Mouse (Mus musculus): ENCODE results near the gene Col25a1.
A peak's percentile ranks its signal among the peaks of the same experiment; 100 is the strongest.

Gene Col25a1

DNA sequence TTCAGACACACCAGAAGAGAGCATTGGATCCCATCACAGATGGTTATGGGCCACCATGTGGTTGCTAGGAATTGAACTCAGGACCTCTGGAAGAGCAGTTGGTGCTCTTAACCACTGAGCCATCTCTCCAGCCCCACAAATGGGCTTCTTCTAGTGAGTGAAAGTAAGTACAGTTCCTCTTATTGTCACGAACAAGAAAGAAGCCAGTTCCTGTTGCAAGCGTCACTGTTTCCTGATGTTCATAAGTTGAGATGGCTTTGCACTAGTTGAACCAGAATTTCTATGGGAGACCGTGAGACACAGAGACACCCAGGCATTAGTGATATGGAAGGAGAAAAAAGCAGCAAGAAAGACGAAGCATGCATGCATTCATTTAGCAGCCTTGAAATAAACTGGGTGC is 110.6 kb downstream of the Col25a1 start:
- DNase-seq (ENCODE audit: inconsistent age in 2 of 2, low spot score in 1 of 2) = no peak

DNA sequence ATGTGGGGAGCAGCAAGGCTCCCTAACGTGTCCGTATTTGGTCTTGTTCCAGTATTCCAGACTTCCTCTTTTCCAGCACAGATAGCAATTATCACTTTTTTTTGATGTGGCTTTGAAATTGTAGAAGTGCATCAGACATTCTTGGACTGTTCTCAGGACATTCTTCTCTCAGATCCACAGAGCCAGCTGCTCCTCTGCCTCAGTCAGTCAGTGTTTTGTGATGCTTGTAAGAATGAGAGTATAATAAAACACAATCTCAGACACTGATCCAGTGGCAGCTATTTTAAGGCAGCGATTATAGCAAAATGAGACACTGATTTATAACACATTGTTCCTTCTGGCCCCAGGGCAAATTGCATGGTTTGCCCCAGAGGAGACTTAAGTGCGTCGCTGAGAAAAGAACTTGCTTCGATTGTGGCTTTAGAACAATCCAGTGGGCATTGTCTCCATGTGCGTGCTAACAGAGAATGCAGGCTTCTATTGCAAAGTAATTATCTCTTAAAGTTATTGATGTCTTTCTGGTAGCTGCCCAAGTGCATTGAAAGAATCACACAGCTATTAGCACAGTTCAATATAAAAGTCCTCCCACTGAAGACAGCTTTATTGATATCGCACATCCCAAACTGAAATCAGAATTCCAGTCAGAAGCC is 111.5 kb downstream of the Col25a1 start:
- no peak for DNase-seq (ENCODE audit: inconsistent age in 2 of 2, low spot score in 1 of 2)

DNA sequence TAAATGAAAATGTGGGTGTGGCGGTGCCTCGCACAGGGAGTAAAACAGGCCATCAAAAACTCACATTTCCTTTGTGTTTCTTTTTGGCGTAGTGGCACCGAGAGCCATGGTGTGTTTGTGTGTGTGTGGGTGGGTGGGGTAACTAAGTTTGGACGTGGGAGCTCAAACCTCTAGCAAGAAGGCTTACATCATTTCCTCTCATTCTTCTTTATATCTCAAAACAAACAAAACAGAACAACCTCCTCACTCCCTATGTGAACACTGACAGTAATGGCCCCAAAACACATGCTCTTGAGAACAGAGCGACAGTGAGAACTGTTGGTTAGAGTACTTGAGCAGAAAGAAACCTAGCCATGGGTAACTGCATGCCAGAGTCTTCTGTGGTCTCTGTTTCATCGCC is 121.1 kb downstream of the Col25a1 start:
- DNase-seq (ENCODE audit: inconsistent age in 2 of 2, low spot score in 1 of 2) = no peak

- peak in 1 of 2 experiments; percentile 28 for DNase-seq (ENCODE audit: inconsistent age in 2 of 2, low spot score in 1 of 2)
Observed at GRCm38 (mm10) chr3:130256059-130256458, 124.8 kb downstream of the Col25a1 start.

DNA sequence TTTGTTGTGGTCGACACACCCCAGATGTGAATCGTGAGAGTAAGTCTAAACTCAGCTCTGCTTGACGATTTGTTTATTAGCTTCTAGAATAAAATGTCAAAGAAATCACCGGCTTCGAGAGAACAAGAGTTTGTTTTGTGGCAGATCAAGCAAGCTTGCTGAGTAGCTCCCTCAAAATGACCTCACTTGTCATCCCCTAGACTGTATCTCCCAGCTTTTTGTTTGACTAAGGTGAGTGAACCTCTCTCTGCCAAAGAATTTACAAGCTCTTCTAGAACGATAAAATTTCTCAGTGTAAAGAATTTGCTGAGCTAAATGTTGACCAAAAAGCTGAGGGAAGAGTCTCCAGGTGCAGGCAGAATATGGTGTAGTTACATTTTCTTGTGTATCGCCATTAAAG is 125.3 kb downstream of the Col25a1 start:
- no peak for DNase-seq (ENCODE audit: inconsistent age in 2 of 2, low spot score in 1 of 2)

GRCm38 (mm10) chr3:130259670-130260069 is 128.4 kb downstream of the Col25a1 start:
- no peak for DNase-seq (ENCODE audit: inconsistent age in 2 of 2, low spot score in 1 of 2)

- no peak for DNase-seq (ENCODE audit: inconsistent age in 2 of 2, low spot score in 1 of 2)
Observed at GRCm38 (mm10) chr3:130260316-130260715, 129.0 kb downstream of the Col25a1 start.

GRCm38 (mm10) chr3:130265104-130265503 is 133.8 kb downstream of the Col25a1 start:
- DNase-seq (ENCODE audit: inconsistent age in 2 of 2, low spot score in 1 of 2) = no peak

DNA sequence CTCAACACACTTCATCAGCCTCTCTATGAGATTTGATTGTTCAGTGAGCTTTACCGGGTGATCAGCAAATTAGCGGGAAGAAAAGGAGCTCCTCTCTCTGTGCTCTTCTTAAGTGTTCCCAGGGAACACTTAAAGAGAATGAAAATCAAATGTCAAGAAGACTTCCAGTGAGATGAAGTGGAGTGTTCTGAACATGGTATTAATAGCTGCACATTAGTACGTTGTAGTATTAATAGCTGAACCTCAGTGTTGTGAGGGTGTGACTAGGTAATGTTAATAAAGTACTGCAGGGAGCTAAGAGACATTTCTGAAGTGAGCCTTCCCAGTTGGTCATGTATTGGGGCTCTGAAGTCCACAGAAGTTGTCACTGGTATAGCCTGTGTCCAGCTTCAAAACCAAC is 139.2 kb downstream of the Col25a1 start:
- no peak for DNase-seq (ENCODE audit: inconsistent age in 2 of 2, low spot score in 1 of 2)

DNA sequence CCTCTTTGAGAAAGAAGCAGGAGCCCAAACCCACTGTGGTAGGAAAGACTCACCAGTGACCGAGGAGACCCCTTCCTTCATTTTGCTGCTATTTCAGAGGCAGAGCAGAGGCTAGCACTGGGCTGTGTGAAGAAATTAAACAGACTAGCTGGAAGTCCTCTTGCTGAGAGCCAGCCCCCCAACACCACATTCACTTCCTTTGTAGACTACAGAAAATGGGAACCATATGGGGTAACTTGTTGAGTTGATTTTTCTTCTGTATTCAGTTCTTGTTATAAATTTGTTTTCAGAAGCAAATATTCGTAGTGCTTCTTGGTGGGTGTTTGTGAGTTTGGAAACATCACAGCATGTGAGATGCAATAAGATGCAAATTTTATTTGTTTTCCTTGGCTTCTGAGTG is 142.6 kb downstream of the Col25a1 start:
- no peak for DNase-seq (ENCODE audit: inconsistent age in 2 of 2, low spot score in 1 of 2)

- DNase-seq (ENCODE audit: inconsistent age in 2 of 2, low spot score in 1 of 2) = no peak
Observed at GRCm38 (mm10) chr3:130278298-130279050, 147.2 kb downstream of the Col25a1 start.

DNA sequence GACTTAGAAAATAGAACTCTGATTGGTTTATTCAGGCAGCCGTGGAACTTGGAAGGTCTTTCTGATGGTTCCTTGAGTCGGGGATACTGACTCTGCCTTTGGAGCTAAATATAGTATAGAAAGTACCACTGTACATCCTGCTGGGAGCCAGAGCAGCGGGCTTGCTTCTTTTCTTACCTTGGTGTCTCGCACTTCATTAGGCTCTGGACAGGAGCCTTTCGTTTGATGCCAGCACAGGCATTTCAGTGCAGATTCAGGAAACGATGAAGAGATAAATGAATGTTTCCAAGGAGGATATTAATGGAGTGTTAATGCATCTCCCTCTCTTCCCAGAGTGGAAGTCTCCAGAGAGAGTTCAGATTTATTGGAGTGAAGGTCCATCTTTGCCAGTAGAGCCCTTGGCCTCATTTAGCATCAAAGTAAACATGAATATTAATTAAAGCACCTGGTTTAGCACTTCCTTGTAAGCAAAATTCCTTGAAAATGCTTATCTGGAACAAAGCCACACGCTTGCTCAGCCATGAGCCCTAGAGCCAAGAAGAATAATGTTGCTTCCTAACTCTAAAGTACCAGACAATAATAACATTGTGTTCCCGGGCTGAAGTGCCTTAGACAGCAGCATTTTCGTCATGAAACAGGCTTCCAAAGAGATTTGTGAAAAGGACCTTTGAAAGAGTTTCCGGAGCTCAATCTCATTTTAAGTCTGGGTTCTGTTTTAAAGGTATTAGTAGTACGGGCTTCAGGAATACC is 151.9 kb downstream of the Col25a1 start:
- DNase-seq (ENCODE audit: inconsistent age in 2 of 2, low spot score in 1 of 2) = peak in 1 of 2 experiments; percentile 47

DNA sequence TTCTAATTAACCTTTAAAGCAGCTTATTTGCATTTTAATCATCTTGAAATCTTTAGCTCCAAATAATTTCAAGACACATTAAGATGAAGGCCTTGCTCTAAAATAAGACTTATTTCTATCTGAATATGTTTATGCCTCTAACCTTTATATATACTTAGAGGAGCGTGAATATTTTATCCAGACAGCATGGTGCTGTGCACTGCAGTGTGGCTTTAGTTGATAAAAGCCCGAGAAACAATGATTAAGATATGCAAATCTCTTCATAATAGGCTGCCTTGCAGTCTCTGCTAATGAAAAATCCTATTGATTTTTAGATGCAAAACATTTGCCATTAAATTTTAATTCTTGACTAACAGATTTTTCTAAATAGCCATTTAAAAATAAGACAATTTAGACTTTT is 156.8 kb downstream of the Col25a1 start:
- DNase-seq (ENCODE audit: inconsistent age in 2 of 2, low spot score in 1 of 2) = no peak

DNA sequence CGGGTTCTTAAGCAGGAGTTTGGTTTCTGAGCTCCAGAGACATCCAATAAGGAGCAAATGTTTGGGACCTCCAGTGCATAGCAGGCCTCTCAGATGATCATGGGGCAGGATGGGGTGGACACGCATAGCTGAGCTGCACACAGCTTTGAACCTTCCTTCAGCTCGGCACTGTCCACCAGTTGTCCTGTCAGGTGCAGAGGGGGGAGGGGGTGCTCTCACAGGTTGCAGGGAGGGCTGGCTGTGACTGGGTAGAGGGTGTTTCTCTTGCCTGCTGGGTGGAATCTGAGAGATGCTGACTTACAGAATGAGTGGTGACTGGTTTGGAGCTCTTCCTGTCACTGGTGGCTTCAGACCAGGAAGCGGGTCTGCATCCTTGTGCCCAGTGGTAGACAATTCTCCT is 157.5 kb downstream of the Col25a1 start:
- no peak for DNase-seq (ENCODE audit: inconsistent age in 2 of 2, low spot score in 1 of 2)

GRCm38 (mm10) chr3:130289220-130289619 is 157.9 kb downstream of the Col25a1 start:
- no peak for DNase-seq (ENCODE audit: inconsistent age in 2 of 2, low spot score in 1 of 2)

- DNase-seq (ENCODE audit: inconsistent age in 2 of 2, low spot score in 1 of 2) = peak in 1 of 2 experiments; percentile 53
Observed at GRCm38 (mm10) chr3:130290175-130290574, 158.9 kb downstream of the Col25a1 start.

GRCm38 (mm10) chr3:130290672-130291071 is 159.4 kb downstream of the Col25a1 start:
- peak in 1 of 2 experiments; percentile 42 for DNase-seq (ENCODE audit: inconsistent age in 2 of 2, low spot score in 1 of 2)

DNA sequence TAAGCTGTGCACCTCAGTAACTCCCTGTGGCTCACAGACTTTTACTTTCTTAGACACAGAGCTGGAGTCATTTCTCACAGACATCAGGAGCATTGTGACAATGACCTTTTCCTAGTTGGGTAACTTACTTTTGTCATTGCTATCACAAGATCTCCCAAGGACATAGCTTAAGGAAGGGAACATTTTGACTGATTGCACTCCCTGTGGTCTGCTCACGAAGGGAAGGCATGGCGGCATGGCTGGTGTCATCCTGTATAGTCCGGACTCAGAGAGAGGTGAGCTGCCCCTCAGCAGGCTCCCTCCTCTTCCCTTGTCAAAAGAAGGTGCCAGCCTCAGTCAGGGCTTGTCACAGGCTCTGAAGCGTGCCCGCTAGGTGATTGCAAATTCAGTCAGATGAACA is 160.6 kb downstream of the Col25a1 start:
- peak; percentile 59 to 88 for DNase-seq (ENCODE audit: inconsistent age in 2 of 2, low spot score in 1 of 2)

DNA sequence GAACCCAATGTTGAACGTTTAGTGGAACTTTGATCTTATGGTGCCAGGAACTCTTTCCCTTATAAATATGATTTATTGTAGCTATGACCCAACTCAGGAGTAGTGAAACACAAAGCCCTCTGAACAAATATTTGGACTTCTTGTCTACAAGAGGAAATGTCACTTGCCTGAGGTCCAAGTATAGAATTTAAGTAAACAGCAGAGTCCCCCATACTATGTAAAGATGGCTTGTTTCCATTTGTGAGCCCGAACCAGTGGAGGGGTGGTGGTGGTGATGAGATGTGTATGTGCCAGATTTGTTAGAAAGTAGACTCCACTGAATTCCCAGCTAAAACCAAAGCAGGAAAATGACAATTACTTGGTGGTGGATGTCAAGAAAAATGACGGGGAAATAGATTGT is 169.2 kb downstream of the Col25a1 start:
- DNase-seq (ENCODE audit: inconsistent age in 2 of 2, low spot score in 1 of 2) = no peak

DNA sequence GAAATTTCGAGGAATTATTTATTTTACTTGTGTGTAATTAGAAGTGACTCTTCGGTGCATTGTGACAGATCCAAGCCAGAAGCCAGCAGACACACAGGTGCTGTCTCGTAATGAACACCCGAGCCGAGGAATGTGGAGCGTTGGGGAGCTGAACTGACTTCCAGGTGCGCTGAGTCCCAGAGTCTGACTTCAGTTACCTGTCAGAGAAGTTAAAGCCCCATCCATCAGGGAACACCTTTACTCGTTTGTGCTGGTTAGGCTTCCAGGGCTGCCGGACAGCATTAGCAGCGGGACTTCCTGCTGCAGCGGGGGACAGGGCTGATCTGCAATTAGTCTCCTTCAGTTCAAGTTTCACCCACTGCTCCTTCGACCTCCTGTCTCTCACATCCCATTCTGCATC is 172.3 kb downstream of the Col25a1 start:
- DNase-seq (ENCODE audit: inconsistent age in 2 of 2, low spot score in 1 of 2) = no peak

DNA sequence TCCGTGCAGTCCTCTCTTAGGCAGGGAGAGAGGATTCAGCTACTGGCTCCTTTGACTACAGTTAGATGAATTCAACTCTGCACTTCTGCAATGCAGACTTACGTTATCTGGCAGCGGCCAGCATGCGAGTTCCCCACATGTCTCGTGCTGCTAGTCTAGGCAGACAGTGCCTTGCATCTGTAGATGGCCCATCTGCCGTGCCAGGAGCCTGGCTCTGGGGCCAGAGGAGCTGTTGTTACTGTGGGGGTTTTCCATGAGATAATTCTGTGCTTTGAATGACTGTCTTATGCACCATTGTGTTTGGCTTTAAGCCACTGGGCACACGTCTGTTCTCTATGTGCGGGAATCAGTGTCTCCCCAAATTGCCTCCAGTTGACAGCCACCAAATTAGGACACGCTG is 173.5 kb downstream of the Col25a1 start:
- DNase-seq (ENCODE audit: inconsistent age in 2 of 2, low spot score in 1 of 2) = no peak

GRCm38 (mm10) chr3:130305686-130306085 is 174.4 kb downstream of the Col25a1 start:
- DNase-seq (ENCODE audit: inconsistent age in 2 of 2, low spot score in 1 of 2) = peak; percentile 36 to 55

All from adrenal gland, adult (tissue).